Mouse (Mus musculus) cerebellum, postnatal 10 days (tissue): ENCODE data around the gene Sart3.

Experiments
- DNase-seq, 2 experiments: peaks; one replicate each; pipeline ENCODE4 v3.0.0; 2021; ENCODE audit warnings: mixed read lengths in 2 of 2

Gene Sart3

GRCm38 (mm10) chr5:113765641-113766526 is 6.4 kb downstream of the Sart3 start:
- DNase-seq = no peak

GRCm38 (mm10) chr5:113764426-113764825 is 7.9 kb downstream of the Sart3 start:
- DNase-seq = no peak

GRCm38 (mm10) chr5:113761585-113761984 is 10.7 kb downstream of the Sart3 start:
- DNase-seq = no peak

DNA sequence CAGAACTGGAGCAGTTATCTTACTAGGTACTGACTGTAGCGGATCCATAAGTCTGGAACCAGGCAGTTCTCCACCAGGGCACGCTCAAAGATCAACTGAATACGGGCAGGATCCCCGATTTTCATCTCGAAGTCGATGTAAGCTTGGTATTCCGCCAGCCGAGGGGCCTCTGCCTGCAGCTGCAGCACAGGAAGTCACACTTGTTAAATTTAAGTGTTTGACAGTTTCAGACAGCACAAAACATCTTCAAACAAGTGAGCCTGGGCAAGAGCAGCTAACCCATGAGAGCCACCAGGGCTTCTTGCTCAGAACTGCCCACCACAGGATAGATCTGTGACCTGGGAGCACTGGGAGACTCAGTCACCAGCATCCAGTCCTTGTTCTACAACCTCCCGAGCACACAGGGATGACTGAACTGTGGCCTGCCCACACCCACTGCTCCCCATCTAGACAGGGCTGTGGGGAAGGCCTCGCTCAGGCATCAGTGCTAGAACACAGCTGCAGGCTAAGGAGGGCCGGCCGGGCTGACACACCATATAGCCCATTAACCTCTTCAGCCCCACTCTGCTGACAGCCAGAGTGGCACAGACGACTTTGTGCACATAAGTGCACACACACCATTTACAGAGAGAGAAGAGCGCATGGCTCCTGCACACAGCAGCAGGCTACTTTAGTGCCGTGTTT is 16.8 kb downstream of the Sart3 start:
- DNase-seq = no peak

GRCm38 (mm10) chr5:113751521-113752157 is 20.7 kb downstream of the Sart3 start:
- no peak for DNase-seq

- peak; percentile 85 to 90 for DNase-seq
Observed at GRCm38 (mm10) chr5:113748556-113749331, 23.6 kb downstream of the Sart3 start.

GRCm38 (mm10) chr5:113747629-113748028 is 24.7 kb downstream of the Sart3 start:
- DNase-seq = peak in 1 of 2 experiments; percentile 42

GRCm38 (mm10) chr5:113737607-113738237 is 34.6 kb downstream of the Sart3 start:
- no peak for DNase-seq

DNA sequence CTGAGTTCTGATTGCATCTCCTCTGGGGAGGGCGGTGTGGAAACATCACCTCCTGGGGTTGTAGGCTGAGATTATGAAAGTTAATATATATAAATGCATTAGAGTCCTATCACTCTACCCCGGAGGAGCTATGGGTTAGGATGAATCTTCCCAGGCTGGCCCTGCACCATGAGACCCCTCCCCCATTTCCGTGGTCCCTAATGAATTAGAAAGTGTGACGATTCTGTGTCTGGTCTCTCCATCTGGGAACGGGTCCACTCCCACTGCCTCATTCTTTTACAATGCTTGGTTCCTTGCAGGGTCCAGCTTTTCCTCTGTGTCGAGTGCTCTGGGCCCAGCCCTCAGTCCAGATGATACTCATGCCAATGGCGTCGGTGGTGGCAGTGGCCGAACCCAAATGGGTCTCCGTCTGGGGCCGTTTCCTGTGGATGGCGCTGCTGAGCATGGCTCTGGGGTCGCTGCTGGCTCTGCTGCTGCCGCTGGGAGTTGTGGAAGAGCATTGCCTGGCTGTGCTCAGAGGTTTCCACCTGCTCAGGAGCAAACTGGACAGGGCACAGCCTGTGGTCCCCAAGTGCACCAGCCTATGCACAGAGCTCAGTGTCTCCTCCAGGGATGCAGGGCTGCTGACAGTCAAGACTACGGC is 35.7 kb downstream of the Sart3 start:
- peak; percentile 54 to 63 for DNase-seq

GRCm38 (mm10) chr5:113736113-113736502 is 36.2 kb downstream of the Sart3 start:
- DNase-seq = no peak

DNA sequence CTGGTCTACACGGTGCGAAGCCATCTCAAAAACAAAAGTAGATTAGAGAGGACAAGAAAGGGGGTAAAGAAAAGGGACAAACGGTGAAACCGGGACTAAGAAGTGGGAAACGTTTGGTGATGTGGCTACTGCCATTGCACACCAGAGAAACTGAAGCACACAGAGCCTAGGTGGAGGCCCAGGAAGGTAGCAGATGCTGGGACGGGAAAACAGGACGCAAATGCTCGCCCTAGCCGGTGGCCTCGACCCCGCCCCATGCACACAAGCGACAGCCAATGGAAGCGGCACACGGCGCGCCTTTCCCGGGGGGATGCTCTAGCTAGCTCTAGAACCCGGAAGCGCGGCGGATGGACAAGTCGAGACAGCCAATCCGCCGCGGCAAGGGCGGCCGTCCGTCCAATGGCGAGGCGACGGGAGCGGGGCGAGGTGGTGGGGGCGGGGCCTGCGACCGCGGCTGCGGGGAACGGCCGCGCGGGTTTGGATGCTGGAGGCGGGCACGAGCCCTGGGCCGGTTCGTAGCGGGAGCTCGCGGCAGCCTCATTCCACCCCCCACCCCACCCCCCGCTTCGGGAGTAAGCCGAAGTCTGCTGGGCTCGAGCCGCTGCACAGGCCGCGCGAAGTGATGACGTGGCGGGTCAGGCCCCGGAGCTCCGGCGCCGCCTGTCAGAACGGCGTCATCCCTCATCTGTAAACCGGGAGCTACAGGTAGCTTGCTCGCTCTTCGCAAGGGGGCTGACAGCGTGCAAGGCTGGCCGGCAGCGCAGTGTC is 36.8 kb downstream of the Sart3 start, which contains the start of gene Ficd:
Gene Ficd, plus strand, starts transcription at position 459 of the 768 bp plus-strand sequence.
- DNase-seq = peak; percentile 96 to 97

DNA sequence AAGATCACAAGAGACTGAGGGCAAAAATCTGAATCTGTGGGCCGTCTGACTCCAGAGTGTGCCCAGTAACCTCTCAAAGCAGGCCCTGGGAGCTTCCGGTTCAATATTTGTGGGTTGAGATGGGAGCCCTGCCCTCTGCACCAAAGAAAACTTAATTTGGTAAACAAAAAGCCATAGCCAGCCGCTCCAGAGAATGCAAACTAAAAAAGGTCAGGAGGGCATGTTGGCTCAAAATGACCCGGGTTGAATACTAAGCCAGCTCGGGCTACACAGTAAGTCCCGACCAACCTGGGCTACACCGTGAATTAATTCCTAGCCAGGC is 37.3 kb downstream of the Sart3 start:
- no peak for DNase-seq

DNA sequence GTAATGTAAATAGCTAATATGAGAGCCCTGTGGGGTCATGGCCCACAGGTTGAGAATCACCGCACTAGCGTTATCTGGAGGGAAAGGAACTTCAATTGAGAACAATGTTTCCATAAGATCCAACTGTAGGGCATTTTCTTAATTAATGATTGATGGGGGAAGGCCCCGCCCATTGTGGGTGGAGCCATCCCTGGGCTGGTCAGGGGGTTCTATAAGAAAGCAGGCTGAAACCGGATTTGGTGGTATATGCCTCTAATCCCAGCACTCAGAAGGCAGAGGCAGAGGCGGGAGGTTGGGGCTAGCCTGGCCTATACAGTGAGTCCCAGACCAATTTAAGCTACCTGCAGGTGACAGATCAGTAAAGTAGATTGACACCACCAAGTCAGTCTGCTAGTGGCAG is 37.9 kb downstream of the Sart3 start:
- DNase-seq = no peak

- DNase-seq = peak; percentile 91 to 93
Observed at GRCm38 (mm10) chr5:113732182-113732581, 40.1 kb downstream of the Sart3 start.

DNA sequence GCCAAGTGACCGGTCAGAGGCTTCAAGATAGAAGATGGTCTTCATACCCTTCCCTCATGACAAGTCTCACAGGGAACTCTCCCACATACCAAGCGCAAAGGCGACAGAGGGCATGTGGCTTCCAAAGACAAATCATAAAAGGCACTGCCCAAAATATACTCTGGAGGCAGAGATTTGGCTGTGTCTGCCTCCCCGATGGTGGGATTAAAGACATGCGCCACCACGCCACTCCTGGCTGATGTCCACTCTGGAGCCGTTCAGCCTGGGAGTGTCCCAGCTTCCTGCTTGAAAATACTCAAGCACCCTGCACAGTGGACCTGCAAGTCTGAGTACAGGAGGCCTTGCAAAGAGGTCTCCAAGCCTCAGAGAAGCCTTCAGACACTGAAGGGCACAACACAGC is 41.1 kb downstream of the Sart3 start:
- peak; percentile 49 to 52 for DNase-seq

- DNase-seq = peak in 1 of 2 experiments; percentile 61
Observed at GRCm38 (mm10) chr5:113730641-113731121, 41.6 kb downstream of the Sart3 start.

DNA sequence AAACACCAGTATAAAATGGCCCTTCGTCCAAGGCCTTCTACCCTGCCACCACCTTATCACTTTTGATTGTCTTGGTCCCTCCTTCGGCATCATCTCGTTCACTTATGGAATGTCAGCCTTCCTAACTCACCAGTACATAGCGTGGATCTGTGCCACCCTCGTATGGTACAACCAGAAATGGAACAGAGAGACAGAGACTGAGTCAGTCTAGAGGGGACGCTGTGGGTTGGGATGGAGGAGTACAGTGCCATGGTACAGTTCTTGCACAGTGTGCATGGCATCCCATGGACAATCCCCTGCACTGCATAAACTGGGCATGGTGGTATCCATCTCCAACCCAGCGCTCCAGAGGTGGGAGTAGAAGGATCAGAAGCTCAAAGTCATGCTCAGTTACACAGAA is 43.6 kb downstream of the Sart3 start:
- no peak for DNase-seq

GRCm38 (mm10) chr5:113728011-113728410 is 44.3 kb downstream of the Sart3 start:
- peak; percentile 93 for DNase-seq

GRCm38 (mm10) chr5:113727238-113727637 is 45.1 kb downstream of the Sart3 start:
- peak; percentile 80 to 82 for DNase-seq

GRCm38 (mm10) chr5:113726618-113727017 is 45.7 kb downstream of the Sart3 start:
- peak; percentile 58 to 67 for DNase-seq

- no peak for DNase-seq
Observed at GRCm38 (mm10) chr5:113725417-113725816, 46.9 kb downstream of the Sart3 start.
